Mouse (Mus musculus) lung, adult 18-20 months (tissue): ENCODE data around the gene Vmn2r41.
"Not testable (repeated sequence)": the region's sequence is repeated elsewhere in the genome, so short reads cannot be mapped to it uniquely, and the experiment has no call there.

Source experiments
- DNase-seq, 2 experiments: peaks; one replicate each; pipeline ENCODE4 v3.0.0; 2022; ENCODE audit warnings: mixed read lengths in 2 of 2

Vmn2r41 gene

GRCm38 (mm10) chr7:8161554-8161953 lies at the start of gene Vmn2r41:
TSS of gene Vmn2r41 (minus strand) at chr7:8161654.
- not testable (repeated sequence) for DNase-seq

GRCm38 (mm10) chr7:8200220-8200619 lies 38.8 kb upstream of the Vmn2r41 start, which contains the start of gene Vmn2r42:
TSS of gene Vmn2r42 (minus strand) at chr7:8200320.
- DNase-seq = not testable (repeated sequence)

- peak; percentile 19 to 30 for DNase-seq
Measured at GRCm38 (mm10) chr7:8092871-8093270, 68.6 kb downstream of the Vmn2r41 start.
